Mouse (Mus musculus): ENCODE measurements around the gene Pir.

- no peak for TF ChIP-seq CTCF (IDR thresholded peaks at IDR 0.05; ENCODE audit: low read depth, low read length)
- TF ChIP-seq POLR2A (IDR thresholded peaks at IDR 0.05; ENCODE audit: insufficient read depth, low read length): no peak
Measured at GRCm38 (mm10) chrX:164283808-164284207, 14.6 kb downstream of the Pir start.
